Mouse (Mus musculus) cerebellum, adult 11-12 months (tissue): Measurements from ENCODE around the gene Zfp119a.
"Not testable (repeated sequence)": the region's sequence is repeated elsewhere in the genome, so short reads cannot be mapped to it uniquely, and the experiment has no call there.

Experiments
- DNase-seq: peaks from one replicate; pipeline ENCODE4 v3.0.0; 2022

The Zfp119a gene

GRCm38 (mm10) chr17:55878636-55879369, at the start of gene Zfp119a:
Zfp119a (minus strand) TSS chr17:55878930.
- peak; percentile 88 for DNase-seq

- no peak for DNase-seq
These were observed 27.9 kb upstream of the Zfp119a start for GRCm38 (mm10) chr17:55906669-55907068.

GRCm38 (mm10) chr17:55904131-55904530, 25.4 kb upstream of the Zfp119a start:
- no peak for DNase-seq

GRCm38 (mm10) chr17:55903687-55904086, 25.0 kb upstream of the Zfp119a start:
- DNase-seq: no peak

GRCm38 (mm10) chr17:55903087-55903486, 24.4 kb upstream of the Zfp119a start:
- DNase-seq: no peak

- not testable (repeated sequence) for DNase-seq
These were observed 13.8 kb upstream of the Zfp119a start for GRCm38 (mm10) chr17:55892406-55892955.

GRCm38 (mm10) chr17:55884912-55885311, 6.2 kb upstream of the Zfp119a start:
- DNase-seq: no peak

- DNase-seq: no peak
These were observed 4.9 kb upstream of the Zfp119a start for GRCm38 (mm10) chr17:55883631-55884030.

- not testable (repeated sequence) for DNase-seq
These were observed 471 bp downstream of the Zfp119a start for GRCm38 (mm10) chr17:55878282-55878635.

GRCm38 (mm10) chr17:55877184-55877583, 1.5 kb downstream of the Zfp119a start:
- no peak for DNase-seq

- no peak for DNase-seq
These were observed 35.7 kb downstream of the Zfp119a start for GRCm38 (mm10) chr17:55843067-55843466.

GRCm38 (mm10) chr17:55821566-55821965, 57.2 kb downstream of the Zfp119a start:
- no peak for DNase-seq

GRCm38 (mm10) chr17:55816853-55817252, 61.9 kb downstream of the Zfp119a start:
- no peak for DNase-seq
